Mouse (Mus musculus): ENCODE data around the gene Bap1.

GRCm38 (mm10) chr14:31268301-31269001 lies 17.2 kb downstream of the Bap1 start:
- no peak for TF ChIP-seq CTCF (IDR thresholded peaks at IDR 0.05; ENCODE audit: extremely low read depth, insufficient read depth, low read length)
- TF ChIP-seq POLR2A (IDR thresholded peaks at IDR 0.05; ENCODE audit: extremely low read depth, insufficient read depth, low read length): peak; percentile 78

All from cortical plate, adult 2 months (tissue).